Mouse (Mus musculus): ENCODE results near the gene Dnajc15. TPM values are rescaled to one million over a fixed set of nuclear protein-coding genes. Genes with fewer than 3 reads are reported as not detected.

Dnajc15 gene
- polyA plus RNA-seq, 1 experiment from 2014 or later = 103 TPM

- Histone ChIP-seq H3K4me2 (ENCODE audit: low read depth) (no peak overlapping the region), H3K9me3 (ENCODE audit: control insufficient read depth, low read length) (no peaks in the 10 kb centered on the region), H3K27me3 (ENCODE audit: control insufficient read depth, insufficient read depth, low read length) (no peaks in the 10 kb centered on the region), H3K4me3 (ENCODE audit: low read depth, low read length) (no peak overlapping the region), H3K27ac (ENCODE audit: low read depth, low read length) (no peak overlapping the region), H3K4me1 (ENCODE audit: control insufficient read depth, insufficient read depth, low read length) (no peaks in the 10 kb centered on the region), H3K36me3 (ENCODE audit: control insufficient read depth, insufficient read depth, low read length) (no peaks in the 10 kb centered on the region), H3K9ac (ENCODE audit: low read length) (no peak overlapping the region)
- WGBS = 63% methylated on average over 2 of the region's 2 CpGs
- no peak for ATAC-seq (ENCODE audit: insufficient read depth, low FRiP score, low TSS enrichment)
- no peak for DNase-seq (ENCODE audit: low spot score)
These were observed 103.3 kb downstream of the Dnajc15 start for GRCm38 (mm10) chr14:77771626-77772025.

Other genes with a start within 250 kb of the Dnajc15 start
- gene Epsti1, start 29.1 kb upstream of the Dnajc15 start, polyA plus RNA-seq (2014; fragmentation: Nextera tagmentation; extraction: Ambion mirVana) = not detected in 2 replicates
- gene Fam216b, start 213.9 kb upstream of the Dnajc15 start, polyA plus RNA-seq (2014; fragmentation: Nextera tagmentation; extraction: Ambion mirVana) = not detected in 2 replicates

Measured in neural tube, embryonic 11.5 days (tissue).